Mouse (Mus musculus): Measurements from ENCODE around the gene E2f3.

DNA sequence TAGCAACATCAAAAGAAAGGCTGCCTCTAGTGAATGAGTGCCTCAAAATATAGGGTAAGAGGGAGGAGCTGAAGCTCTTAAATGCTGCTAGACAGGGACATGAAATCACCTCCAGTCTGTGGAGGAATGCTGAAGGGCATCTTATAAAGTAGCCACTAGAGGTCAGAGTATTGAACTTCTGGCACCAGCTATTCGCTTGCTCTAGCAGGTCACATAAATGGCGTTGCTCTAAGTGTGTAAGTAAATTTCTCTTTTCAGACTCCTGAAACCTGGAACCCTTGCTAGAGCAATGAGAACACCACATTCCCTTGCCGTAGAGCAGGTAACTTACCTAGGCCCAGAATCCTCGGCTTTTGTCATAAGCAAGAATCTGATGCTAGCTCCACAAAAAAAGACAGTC, 128.4 kb downstream of the E2f3 start:
- peak; percentile 72 for TF ChIP-seq CTCF (IDR thresholded peaks at IDR 0.05; ENCODE audit: low read depth)
- no peak for TF ChIP-seq EP300 (IDR thresholded peaks at IDR 0.05; ENCODE audit: low read depth)
